Mouse (Mus musculus): ENCODE measurements around the gene Mettl7a3. TPM values are rescaled to one million over a fixed set of nuclear protein-coding genes. Genes with fewer than 3 reads are reported as not detected.

The Mettl7a3 gene
- not detected for polyA plus RNA-seq (2012; fragmentation: generic; extraction: Trizol)

DNA sequence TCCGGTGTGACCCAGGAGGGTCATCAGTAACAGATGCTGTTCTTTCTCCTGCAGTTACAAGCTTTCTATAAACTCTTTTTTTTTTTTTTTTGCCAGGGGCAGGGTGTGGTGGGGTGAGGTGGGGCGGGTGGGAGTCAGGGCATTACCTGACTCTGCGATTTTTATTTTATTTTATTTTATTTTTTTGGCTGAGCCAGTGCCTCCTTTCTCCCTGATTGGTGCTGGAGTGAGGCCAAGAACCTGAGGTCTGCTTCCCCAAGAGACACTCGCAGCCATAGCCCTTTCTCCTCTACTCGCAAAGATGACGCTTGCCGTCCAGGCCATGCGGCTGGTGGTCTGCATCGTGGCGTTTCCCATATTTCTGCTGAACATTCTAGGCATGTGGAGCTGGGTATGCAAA, at the start of gene Mettl7a3:
Gene Mettl7a3, plus strand, starts transcription at position 301 of the 400 bp plus-strand sequence.
- peaks cover 5% of the 10 kb centered on the region for H3K27me3 ChIP-seq (ENCODE audit: control insufficient read depth, insufficient read depth, insufficient read length)
- H3ac ChIP-seq (ENCODE audit: control insufficient read depth, insufficient read length), result no peak within 1 kb of the TSS
- TF ChIP-seq CEBPB (IDR thresholded peaks at IDR 0.05; ENCODE audit: insufficient read depth, poor library complexity, severe bottlenecking) (no peak), E2F4 (IDR thresholded peaks at IDR 0.05; ENCODE audit: insufficient read depth) (no peak), SRF (IDR thresholded peaks at IDR 0.05; ENCODE audit: control insufficient read depth, insufficient read length, low read depth) (no peak), MYOD1 (IDR thresholded peaks at IDR 0.05; ENCODE audit: control insufficient read depth in 1 of 3, insufficient read length in 2 of 3, low read depth in 2 of 3) (no peak), MYOG (IDR thresholded peaks at IDR 0.05; ENCODE audit: control insufficient read depth in 1 of 3, insufficient read depth in 1 of 3, insufficient read length in 2 of 3, low read depth in 2 of 3) (no peak), TCF3 (IDR thresholded peaks at IDR 0.05; ENCODE audit: insufficient read length, low read depth) (no peak), MAX (IDR thresholded peaks at IDR 0.05; ENCODE audit: low read depth) (no peak), POLR2A (IDR thresholded peaks at IDR 0.05; ENCODE audit: insufficient read length, low read depth) (no peak), REST (IDR thresholded peaks at IDR 0.05; ENCODE audit: insufficient read depth, insufficient read length) (no peak), USF1 (IDR thresholded peaks at IDR 0.05; ENCODE audit: low read depth) (no peak), TCF12 (IDR thresholded peaks at IDR 0.05; ENCODE audit: insufficient read depth, poor library complexity, severe bottlenecking) (no peak), POLR2AphosphoS2 (IDR thresholded peaks at IDR 0.05; ENCODE audit: insufficient read length, low read depth) (no peak)
- H3K4me3 ChIP-seq, result no peak within 1 kb of the TSS
- H3K79me2 ChIP-seq (ENCODE audit: control insufficient read depth, insufficient read depth), result no peaks in the 10 kb centered on the region
- no peaks in the 10 kb centered on the region for H3K36me3 ChIP-seq (ENCODE audit: control insufficient read depth, insufficient read depth)
- no peak within 1 kb of the TSS for H3K4me2 ChIP-seq (ENCODE audit: low read depth)

- TF ChIP-seq SRF (IDR thresholded peaks at IDR 0.05; ENCODE audit: control insufficient read depth, insufficient read length, low read depth) (no peak), TCF12 (IDR thresholded peaks at IDR 0.05; ENCODE audit: insufficient read depth, poor library complexity, severe bottlenecking) (no peak), MYOG (IDR thresholded peaks at IDR 0.05; ENCODE audit: control insufficient read depth in 1 of 3, insufficient read depth in 1 of 3, insufficient read length in 2 of 3, low read depth in 2 of 3) (no peak), CEBPB (IDR thresholded peaks at IDR 0.05; ENCODE audit: insufficient read depth, poor library complexity, severe bottlenecking) (no peak), TCF3 (IDR thresholded peaks at IDR 0.05; ENCODE audit: insufficient read length, low read depth) (no peak), MYOD1 (IDR thresholded peaks at IDR 0.05; ENCODE audit: control insufficient read depth in 1 of 3, insufficient read length in 2 of 3, low read depth in 2 of 3) (no peak), MAX (IDR thresholded peaks at IDR 0.05; ENCODE audit: low read depth) (no peak), E2F4 (IDR thresholded peaks at IDR 0.05; ENCODE audit: insufficient read depth) (no peak), POLR2AphosphoS2 (IDR thresholded peaks at IDR 0.05; ENCODE audit: insufficient read length, low read depth) (no peak), USF1 (IDR thresholded peaks at IDR 0.05; ENCODE audit: low read depth) (no peak), POLR2A (IDR thresholded peaks at IDR 0.05; ENCODE audit: insufficient read length, low read depth) (no peak), REST (IDR thresholded peaks at IDR 0.05; ENCODE audit: insufficient read depth, insufficient read length) (no peak)
- Histone ChIP-seq H3K36me3 (ENCODE audit: control insufficient read depth, insufficient read depth) (no peaks in the 10 kb centered on the region), H3K27me3 (ENCODE audit: control insufficient read depth, insufficient read depth, insufficient read length) (peaks cover 12% of the 10 kb centered on the region), H3K4me3 (no peak overlapping the region), H3K4me2 (ENCODE audit: low read depth) (no peak overlapping the region), H3ac (ENCODE audit: control insufficient read depth, insufficient read length) (no peak overlapping the region), H3K79me2 (ENCODE audit: control insufficient read depth, insufficient read depth) (no peaks in the 10 kb centered on the region)
Observed at GRCm38 (mm10) chr15:100288980-100289379, 45.7 kb upstream of the Mettl7a3 start.

DNA sequence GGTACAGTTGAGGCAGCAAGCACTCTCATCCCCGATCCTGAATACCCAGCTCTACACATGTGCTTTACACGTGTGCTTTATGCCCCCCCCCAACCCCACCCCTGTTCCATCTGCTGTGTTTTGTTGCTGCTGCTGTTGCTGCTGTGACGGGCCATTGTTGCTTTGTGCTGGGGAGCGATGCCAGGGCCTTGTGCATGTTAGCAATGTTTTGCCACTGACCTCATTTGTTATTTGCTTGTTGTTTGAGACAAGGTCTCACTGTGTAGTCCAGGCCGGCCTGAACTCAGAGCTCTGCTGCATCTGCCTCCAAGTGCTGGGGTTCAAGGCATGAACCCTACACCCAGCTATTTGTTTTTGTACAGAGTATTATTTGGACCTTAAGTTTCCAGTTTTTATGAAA, 43.9 kb upstream of the Mettl7a3 start:
- H3K79me2 ChIP-seq (ENCODE audit: control insufficient read depth, insufficient read depth), result no peaks in the 10 kb centered on the region
- no peak for TF ChIP-seq TCF3 (IDR thresholded peaks at IDR 0.05; ENCODE audit: insufficient read length, low read depth)
- no peak for TF ChIP-seq CEBPB (IDR thresholded peaks at IDR 0.05; ENCODE audit: insufficient read depth, poor library complexity, severe bottlenecking)
- TF ChIP-seq MYOD1 (IDR thresholded peaks at IDR 0.05; ENCODE audit: control insufficient read depth in 1 of 3, insufficient read length in 2 of 3, low read depth in 2 of 3), result no peak
- no peak for TF ChIP-seq POLR2A (IDR thresholded peaks at IDR 0.05; ENCODE audit: insufficient read length, low read depth)
- TF ChIP-seq MAX (IDR thresholded peaks at IDR 0.05; ENCODE audit: low read depth), result no peak
- TF ChIP-seq SRF (IDR thresholded peaks at IDR 0.05; ENCODE audit: control insufficient read depth, insufficient read length, low read depth), result no peak
- TF ChIP-seq USF1 (IDR thresholded peaks at IDR 0.05; ENCODE audit: low read depth), result no peak
- no peak for TF ChIP-seq E2F4 (IDR thresholded peaks at IDR 0.05; ENCODE audit: insufficient read depth)
- TF ChIP-seq POLR2AphosphoS2 (IDR thresholded peaks at IDR 0.05; ENCODE audit: insufficient read length, low read depth), result no peak
- TF ChIP-seq TCF12 (IDR thresholded peaks at IDR 0.05; ENCODE audit: insufficient read depth, poor library complexity, severe bottlenecking), result no peak
- no peak for TF ChIP-seq REST (IDR thresholded peaks at IDR 0.05; ENCODE audit: insufficient read depth, insufficient read length)
- no peak for TF ChIP-seq MYOG (IDR thresholded peaks at IDR 0.05; ENCODE audit: control insufficient read depth in 1 of 3, insufficient read depth in 1 of 3, insufficient read length in 2 of 3, low read depth in 2 of 3)
- H3ac ChIP-seq (ENCODE audit: control insufficient read depth, insufficient read length), result no peak overlapping the region
- no peak overlapping the region for H3K4me3 ChIP-seq
- no peak overlapping the region for H3K4me2 ChIP-seq (ENCODE audit: low read depth)
- H3K27me3 ChIP-seq (ENCODE audit: control insufficient read depth, insufficient read depth, insufficient read length), result peaks cover 5% of the 10 kb centered on the region
- no peaks in the 10 kb centered on the region for H3K36me3 ChIP-seq (ENCODE audit: control insufficient read depth, insufficient read depth)

GRCm38 (mm10) chr15:100292326-100292725, 42.4 kb upstream of the Mettl7a3 start:
- no peaks in the 10 kb centered on the region for H3K79me2 ChIP-seq (ENCODE audit: control insufficient read depth, insufficient read depth)
- no peaks in the 10 kb centered on the region for H3K36me3 ChIP-seq (ENCODE audit: control insufficient read depth, insufficient read depth)
- H3ac ChIP-seq (ENCODE audit: control insufficient read depth, insufficient read length), result no peak overlapping the region
- TF ChIP-seq TCF12 (IDR thresholded peaks at IDR 0.05; ENCODE audit: insufficient read depth, poor library complexity, severe bottlenecking), result no peak
- no peak for TF ChIP-seq SRF (IDR thresholded peaks at IDR 0.05; ENCODE audit: control insufficient read depth, insufficient read length, low read depth)
- no peak overlapping the region for H3K4me2 ChIP-seq (ENCODE audit: low read depth)
- peaks cover 5% of the 10 kb centered on the region for H3K27me3 ChIP-seq (ENCODE audit: control insufficient read depth, insufficient read depth, insufficient read length)
- no peak overlapping the region for H3K4me3 ChIP-seq

- Histone ChIP-seq H3K79me2 (ENCODE audit: control insufficient read depth, insufficient read depth) (no peaks in the 10 kb centered on the region), H3K4me3 (no peak overlapping the region), H3ac (ENCODE audit: control insufficient read depth, insufficient read length) (no peak overlapping the region), H3K27me3 (ENCODE audit: control insufficient read depth, insufficient read depth, insufficient read length) (no peaks in the 10 kb centered on the region), H3K36me3 (ENCODE audit: control insufficient read depth, insufficient read depth) (no peaks in the 10 kb centered on the region), H3K4me2 (ENCODE audit: low read depth) (no peak overlapping the region)
- TF ChIP-seq POLR2A (IDR thresholded peaks at IDR 0.05; ENCODE audit: insufficient read length, low read depth) (no peak), MYOD1 (IDR thresholded peaks at IDR 0.05; ENCODE audit: control insufficient read depth in 1 of 3, insufficient read length in 2 of 3, low read depth in 2 of 3) (no peak), TCF3 (IDR thresholded peaks at IDR 0.05; ENCODE audit: insufficient read length, low read depth) (no peak), MAX (IDR thresholded peaks at IDR 0.05; ENCODE audit: low read depth) (no peak)
Observed at GRCm38 (mm10) chr15:100297856-100298255, 36.9 kb upstream of the Mettl7a3 start.

Measured in myocyte (in vitro differentiated cells).